Mouse (Mus musculus) ES-E14 (cell line): Measurements from ENCODE around the gene Oxsr1.
"Not testable (repeated sequence)": the region's sequence is repeated elsewhere in the genome, so short reads cannot be mapped to it uniquely, and the experiment has no call there.

Experiments
- CHD2 ChIP-seq: IDR thresholded peaks from 2 replicates; pipeline ENCODE4 v1.6.1; 2014; ENCODE audit warnings: mild to moderate bottlenecking, low read depth, low read length, inconsistent platforms
- HCFC1 ChIP-seq: IDR thresholded peaks from 2 replicates; pipeline ENCODE4 v1.6.1; 2012; ENCODE audit warnings: low read length, inconsistent platforms, borderline replicate concordance; ENCODE audit not compliant: insufficient read depth
- MAFK ChIP-seq: IDR thresholded peaks from 2 replicates; pipeline ENCODE4 v1.6.1; 2014; ENCODE audit warnings: mild to moderate bottlenecking, low read depth, low read length, inconsistent platforms; ENCODE audit not compliant: insufficient read depth
- ZNF384 ChIP-seq: IDR thresholded peaks from 2 replicates; pipeline ENCODE4 v1.6.1; 2012; ENCODE audit warnings: low read depth, low read length, inconsistent platforms

GRCm38 (mm10) chr9:119215341-119215740 is 106.9 kb downstream of the Oxsr1 start:
- TF ChIP-seq ZNF384, MAFK, CHD2, HCFC1: not testable (repeated sequence)
